ENCODE assay signal across 9 mouse cellular contexts in genomic region chr11:108023188-108023587, GRCm38 (mm10).
DNase-seq lines count a peak whose midpoint lies in the region; ATAC-seq and TF ChIP-seq lines count a peak whose summit lies in the region.
"Had no signal": no experiment of that assay in that cellular context is flagged by ENCODE, and none has a peak within 500 bp of the region (broad histone marks: within the 10 kb centered on the region; RNA-seq: fewer than 3 reads in every experiment).

No protein-coding gene starts in this region.

- no peak overlapping the region for H3K4me2 ChIP-seq in forebrain, embryonic 13.5 days
- H3K4me2 ChIP-seq in forebrain, embryonic 12.5 days = no peak overlapping the region
- H3K4me2 ChIP-seq: midbrain, embryonic 12.5 days had no signal

- peak; percentile 93 for DNase-seq in brain, adult 2 months (ENCODE audit: low read depth, low spot score)
- peak; percentile 71 to 79 for DNase-seq in frontal cortex, postnatal 36 days (ENCODE audit: low spot score in 2 of 2)
- peak; percentile 68 to 69 for DNase-seq in left cerebral cortex, adult 2 months (ENCODE audit: extremely low spot score in 1 of 2, low spot score in 2 of 2)
- peak; percentile 55 for DNase-seq in right cerebral cortex, postnatal 25 days
- DNase-seq in embryo, embryonic 10.5 days (ENCODE audit: low spot score) = no peak
- DNase-seq in spleen, adult 12 weeks (ENCODE audit: low spot score) = no peak

- peak; percentile 81 for ATAC-seq in forebrain, embryonic 13.5 days
- ATAC-seq in forebrain, embryonic 12.5 days (ENCODE audit: low FRiP score) = no peak

- H3K9me3 ChIP-seq in forebrain, embryonic 13.5 days (replicated peaks) = no peaks in the 10 kb centered on the region
- no peaks in the 10 kb centered on the region for H3K9me3 ChIP-seq in forebrain, embryonic 12.5 days
- H3K9me3 ChIP-seq: midbrain, embryonic 12.5 days had no signal

- H3K4me3 ChIP-seq in forebrain, embryonic 13.5 days = no peak overlapping the region
- no peak overlapping the region for H3K4me3 ChIP-seq in forebrain, embryonic 12.5 days (replicated peaks)
- H3K4me3 ChIP-seq in left cerebral cortex, adult 2 months = peak overlapping the region; percentile 18
- H3K4me3 ChIP-seq: midbrain, embryonic 12.5 days had no signal

- WGBS in forebrain, embryonic 13.5 days = 70% methylated on average over 14 of the region's 14 CpGs
- 75% methylated on average over 14 of the region's 14 CpGs for WGBS in forebrain, embryonic 12.5 days

- no peaks in the 10 kb centered on the region for H3K4me1 ChIP-seq in forebrain, embryonic 13.5 days
- H3K4me1 ChIP-seq in forebrain, embryonic 12.5 days = no peaks in the 10 kb centered on the region
- H3K4me1 ChIP-seq: midbrain, embryonic 12.5 days had no signal

- H3K36me3 ChIP-seq in forebrain, embryonic 13.5 days (ENCODE audit: poor library complexity, severe bottlenecking) = no peaks in the 10 kb centered on the region
- H3K36me3 ChIP-seq in forebrain, embryonic 12.5 days (replicated peaks) = no peaks in the 10 kb centered on the region
- H3K36me3 ChIP-seq: midbrain, embryonic 12.5 days had no signal

- TF ChIP-seq CTCF in left cerebral cortex, adult 2 months (IDR thresholded peaks at IDR 0.05) = no peak

- no peak overlapping the region for H3K27ac ChIP-seq in forebrain, embryonic 13.5 days
- no peak overlapping the region for H3K27ac ChIP-seq in forebrain, embryonic 12.5 days
- peak overlapping the region; percentile 37 for H3K27ac ChIP-seq in left cerebral cortex, adult 2 months
- H3K27ac ChIP-seq: midbrain, embryonic 12.5 days had no signal

- no peak overlapping the region for H3K9ac ChIP-seq in forebrain, embryonic 13.5 days
- H3K9ac ChIP-seq in forebrain, embryonic 12.5 days = no peak overlapping the region
- H3K9ac ChIP-seq: midbrain, embryonic 12.5 days had no signal

- no peaks in the 10 kb centered on the region for H3K27me3 ChIP-seq in forebrain, embryonic 13.5 days
- 0 out of 2 replicates have a peak, but pooled peaks cover under 1% of the 10 kb centered on the region for H3K27me3 ChIP-seq in forebrain, embryonic 12.5 days
- H3K27me3 ChIP-seq: midbrain, embryonic 12.5 days had no signal

- intact Hi-C loops in left cerebral cortex, adult 2 months (cut with DNase I) = no loop called here

Comparison
In these comparisons a context has a peak if more than half of its experiments do, and no peak if none do; other contexts are left out.
1. DNase-seq: peak in brain, adult 2 months (single experiment), frontal cortex, postnatal 36 days (2 of 2), left cerebral cortex, adult 2 months (2 of 2) and right cerebral cortex, postnatal 25 days (single experiment); none in embryo, embryonic 10.5 days (single experiment) and spleen, adult 12 weeks (single experiment).